Mouse (Mus musculus) brain, embryonic 14.5 days (tissue): ENCODE results near the gene Adam12.

Experiments used
- CTCF ChIP-seq: fragments of 200-500 bp; IDR thresholded peaks from 2 replicates; pipeline ENCODE4 v1.5.1; 2012; ENCODE audit warnings: inconsistent platforms, mild to moderate bottlenecking, moderate library complexity, borderline replicate concordance; ENCODE audit not compliant: insufficient read depth, insufficient read length; ENCODE audit errors: extremely low read depth
- POLR2A ChIP-seq: fragments of 200-500 bp; IDR thresholded peaks from 2 replicates; pipeline ENCODE4 v1.6.1; 2012; ENCODE audit warnings: mild to moderate bottlenecking, inconsistent platforms, borderline replicate concordance; ENCODE audit not compliant: poor library complexity, insufficient read depth, insufficient read length, severe bottlenecking; ENCODE audit errors: extremely low read depth

DNA sequence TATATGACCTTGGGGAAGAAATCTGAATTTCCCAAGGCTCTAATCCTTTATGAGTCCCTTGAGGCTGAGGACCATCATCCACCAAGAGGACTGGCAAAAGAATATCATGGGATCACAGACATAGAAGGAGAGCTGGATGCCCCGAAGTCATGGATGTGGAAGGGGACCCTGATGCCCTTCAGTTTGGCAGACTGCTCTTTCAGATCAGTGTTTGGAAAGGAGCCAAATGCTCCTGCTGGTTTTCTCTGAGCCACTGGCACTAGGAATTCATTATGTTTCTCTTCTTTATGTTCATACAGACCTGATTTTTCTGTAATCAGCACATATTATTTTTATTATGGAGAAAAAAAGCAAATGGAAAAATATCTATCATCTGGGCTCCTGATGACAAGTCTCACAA lies 50.9 kb downstream of the Adam12 start:
- TF ChIP-seq CTCF (no peak), POLR2A (no peak)
